Mouse (Mus musculus) embryo, embryonic 11.5 days (tissue): Measurements from ENCODE around the gene Gm28827.
"Not testable (repeated sequence)": the region's sequence is repeated elsewhere in the genome, so short reads cannot be mapped to it uniquely, and the experiment has no call there.

ENCODE experiments used
- DNase-seq: peaks from one replicate; pipeline ENCODE4 v3.0.0-alpha.2; 2012; ENCODE audit warnings: low read depth, low spot score

Gene Gm28827

DNA sequence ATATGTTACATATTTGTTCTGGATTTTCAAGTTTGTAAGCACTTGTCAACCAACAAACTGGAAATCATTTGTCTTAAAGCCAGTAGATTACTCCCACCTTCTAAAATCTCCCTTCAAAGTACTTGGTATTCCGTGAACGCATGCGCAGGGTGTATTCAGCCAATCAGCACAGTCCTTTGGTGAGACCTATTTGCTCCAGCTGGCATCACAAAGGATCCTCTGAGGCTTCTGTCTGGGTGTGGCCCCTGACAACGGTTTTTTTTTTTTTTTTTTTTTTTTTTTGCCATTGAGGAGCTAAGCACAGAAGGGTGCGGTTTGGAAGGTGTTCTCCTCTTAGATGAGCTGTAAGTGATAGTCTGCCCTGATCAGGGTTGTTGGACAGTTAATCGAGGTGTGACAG is at the start of gene Gm28827:
Gene Gm28827, plus strand, starts transcription at position 301 of the 400 bp plus-strand sequence.
- not testable (repeated sequence) for DNase-seq
